Mouse (Mus musculus) limb, embryonic 11.5 days (tissue): ENCODE results near the gene Klhl42. TPM values are rescaled to one million over a fixed set of nuclear protein-coding genes. Genes with fewer than 3 reads are reported as not detected.
A peak's percentile ranks its signal among the peaks of the same experiment; 100 is the strongest.

Source experiments
- ATAC-seq: fragments of 200-750 bp; cut with Nextera tagmentation; 2 replicates; pipeline ENCODE4 v1.8.0; 2017; ENCODE audit warnings: low read depth; ENCODE audit not compliant: insufficient number of reproducible peaks, low FRiP score, low TSS enrichment
- DNase-seq: peaks from one replicate; pipeline ENCODE4 v3.0.0-alpha.2; 2015; ENCODE audit warnings: low spot score
- H3K27ac ChIP-seq: fragments of 300-500 bp; sonication (generic); replicated peaks from 2 replicates; pipeline ENCODE4 v1.5.1; 2014; ENCODE audit warnings: low read depth, mild to moderate bottlenecking, low read length
- H3K27me3 ChIP-seq: fragments of 300-500 bp; sonication (generic); 2 replicates; pipeline ENCODE4 v1.6.1; 2014; ENCODE audit warnings: mild to moderate bottlenecking, low read length, mixed read lengths; ENCODE audit not compliant: control insufficient read depth, insufficient read depth
- H3K36me3 ChIP-seq: fragments of 300-500 bp; sonication (generic); 2 replicates; pipeline ENCODE4 v1.6.1; 2014; ENCODE audit warnings: mild to moderate bottlenecking, low read length, moderate library complexity, mixed read lengths; ENCODE audit not compliant: control insufficient read depth, insufficient read depth
- H3K4me1 ChIP-seq: fragments of 300-500 bp; sonication (generic); 2 replicates; pipeline ENCODE4 v1.6.1; 2014; ENCODE audit warnings: low read length, mixed read lengths; ENCODE audit not compliant: control insufficient read depth, insufficient read depth
- H3K4me2 ChIP-seq: fragments of 300-500 bp; sonication (generic); 2 replicates; pipeline ENCODE4 v1.6.1; 2014; ENCODE audit warnings: low read depth, mild to moderate bottlenecking, moderate library complexity; ENCODE audit not compliant: severe bottlenecking
- H3K4me3 ChIP-seq: fragments of 300-500 bp; sonication (generic); 2 replicates; pipeline ENCODE4 v1.5.1; 2014; ENCODE audit warnings: low read depth, low read length
- H3K9ac ChIP-seq: fragments of 300-500 bp; sonication (generic); 2 replicates; pipeline ENCODE4 v1.6.1; 2014; ENCODE audit warnings: mild to moderate bottlenecking, low read length
- H3K9me3 ChIP-seq: fragments of 300-500 bp; sonication (generic); 2 replicates; pipeline ENCODE4 v1.6.1; 2016; ENCODE audit warnings: low read length; ENCODE audit not compliant: control insufficient read depth
- WGBS: fragments of 180-500 bp; shearing (Covaris S2); extraction: QIAGEN DNeasy Blood & Tissue Kit; methylation state at CpG from one replicate; pipeline ENCODE4 v1.1.7; 2014; 5-methylcytosine and 5-hydroxymethylcytosine counted together
- polyA plus RNA-seq: library from polyadenylated mRNA; unstranded; fragments of >200 nt; fragmentation: Nextera tagmentation; extraction: Ambion mirVana; gene quantifications from 2 replicates; pipeline ENCODE4 v1.2.1, GENCODE M21; 2014

The Klhl42 gene
- polyA plus RNA-seq, result 10.2 and 10.6 TPM in 2 replicates

GRCm38 (mm10) chr6:147091136-147092120 lies at the start of gene Klhl42:
Gene Klhl42 (plus strand): TSS chr6:147091379.
- peak within 1 kb of the TSS; percentile 53 for H3K27ac ChIP-seq
- H3K4me1 ChIP-seq, result peaks cover 14% of the 10 kb centered on the region
- no peaks in the 10 kb centered on the region for H3K36me3 ChIP-seq
- WGBS, result under 1% methylated on average over 99 of the region's 99 CpGs
- peak within 1 kb of the TSS; percentile 93 for H3K4me2 ChIP-seq
- no peaks in the 10 kb centered on the region for H3K9me3 ChIP-seq
- H3K4me3 ChIP-seq, result peak within 1 kb of the TSS; percentile 61
- H3K9ac ChIP-seq, result peak within 1 kb of the TSS; percentile 90
- H3K27me3 ChIP-seq, result no peaks in the 10 kb centered on the region
- peak; percentile 79 for DNase-seq
- peak; percentile 86 for ATAC-seq

- Histone ChIP-seq H3K27ac (peak within 1 kb of the TSS; percentile 38; the same call in 1 of the 2 replicates), H3K27me3 (no peaks in the 10 kb centered on the region), H3K4me2 (peak within 1 kb of the TSS; percentile 46), H3K9ac (peak within 1 kb of the TSS; percentile 91), H3K9me3 (no peaks in the 10 kb centered on the region), H3K4me1 (peaks cover 7% of the 10 kb centered on the region), H3K36me3 (no peaks in the 10 kb centered on the region), H3K4me3 (peak within 1 kb of the TSS; percentile 77)
- peak; percentile 96 for DNase-seq
- peak; percentile 98 for ATAC-seq
- WGBS, result 4% methylated on average over 63 of the region's 66 CpGs
Observed at GRCm38 (mm10) chr6:147042291-147043290, 48.6 kb upstream of the Klhl42 start, which contains the start of gene Mrps35. Gene Mrps35 (plus strand): TSS chr6:147042764.

DNA sequence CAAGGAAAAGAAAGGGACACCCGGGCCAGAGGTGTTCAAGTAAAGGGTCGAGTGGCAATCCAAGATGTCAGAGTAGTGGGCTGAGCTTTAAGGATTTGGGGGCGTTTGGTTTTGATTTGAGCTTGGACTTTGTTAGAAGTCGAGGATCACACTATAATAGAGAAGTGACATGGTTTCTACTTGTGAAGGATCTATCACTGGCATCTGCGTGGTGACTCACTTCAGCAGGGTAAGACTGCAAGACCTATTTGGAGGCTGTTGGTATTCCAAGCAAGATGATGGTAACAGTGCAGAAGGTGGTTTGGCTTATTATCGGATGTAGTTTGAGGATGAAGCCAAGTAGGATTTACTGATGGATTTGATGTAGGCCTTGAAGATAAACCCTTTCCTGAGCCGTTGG lies 47.5 kb upstream of the Klhl42 start:
- Histone ChIP-seq H3K4me3 (peak overlapping the region; percentile 77), H3K27ac (no peak overlapping the region), H3K4me1 (peaks cover 7% of the 10 kb centered on the region), H3K27me3 (no peaks in the 10 kb centered on the region), H3K4me2 (peak overlapping the region; percentile 46), H3K9ac (peak overlapping the region; percentile 91), H3K36me3 (peaks cover 5% of the 10 kb centered on the region), H3K9me3 (no peaks in the 10 kb centered on the region)
- DNase-seq (no peak), ATAC-seq (no peak)
- 55% methylated on average over 7 of the region's 7 CpGs for WGBS

GRCm38 (mm10) chr6:147049239-147049805 lies 41.9 kb upstream of the Klhl42 start:
- Histone ChIP-seq H3K4me2 (no peak overlapping the region), H3K4me3 (no peak overlapping the region), H3K4me1 (no peaks in the 10 kb centered on the region), H3K36me3 (peaks cover 10% of the 10 kb centered on the region), H3K9ac (no peak overlapping the region), H3K27ac (no peak overlapping the region), H3K27me3 (no peaks in the 10 kb centered on the region), H3K9me3 (no peaks in the 10 kb centered on the region)
- DNase-seq (no peak), ATAC-seq (no peak)
- WGBS, result 95% methylated on average over 13 of the region's 13 CpGs

- H3K9ac ChIP-seq, result no peak overlapping the region
- no peak overlapping the region for H3K27ac ChIP-seq
- peaks cover 15% of the 10 kb centered on the region for H3K36me3 ChIP-seq
- H3K4me3 ChIP-seq, result no peak overlapping the region
- H3K9me3 ChIP-seq, result no peaks in the 10 kb centered on the region
- no peaks in the 10 kb centered on the region for H3K4me1 ChIP-seq
- DNase-seq (no peak), ATAC-seq (no peak)
- no peak overlapping the region for H3K4me2 ChIP-seq
- no peaks in the 10 kb centered on the region for H3K27me3 ChIP-seq
- WGBS, result 95% methylated on average over 8 of the region's 8 CpGs
Observed at GRCm38 (mm10) chr6:147051666-147052065, 39.5 kb upstream of the Klhl42 start.

- no peaks in the 10 kb centered on the region for H3K4me1 ChIP-seq
- WGBS, result 94% methylated on average over 9 of the region's 9 CpGs
- no peak overlapping the region for H3K4me3 ChIP-seq
- no peaks in the 10 kb centered on the region for H3K9me3 ChIP-seq
- no peak overlapping the region for H3K9ac ChIP-seq
- ATAC-seq (no peak), DNase-seq (no peak)
- no peak overlapping the region for H3K27ac ChIP-seq
- H3K36me3 ChIP-seq, result peaks cover 15% of the 10 kb centered on the region
- no peaks in the 10 kb centered on the region for H3K27me3 ChIP-seq
- H3K4me2 ChIP-seq, result no peak overlapping the region
Observed at GRCm38 (mm10) chr6:147052440-147052839, 38.7 kb upstream of the Klhl42 start.

- Histone ChIP-seq H3K27me3 (no peaks in the 10 kb centered on the region), H3K4me3 (no peak overlapping the region), H3K4me1 (no peaks in the 10 kb centered on the region), H3K9me3 (no peaks in the 10 kb centered on the region), H3K4me2 (no peak overlapping the region), H3K36me3 (peaks cover 8% of the 10 kb centered on the region), H3K9ac (no peak overlapping the region), H3K27ac (no peak overlapping the region)
- WGBS, result 93% methylated on average over 19 of the region's 19 CpGs
- no peak for ATAC-seq
- no peak for DNase-seq
Observed at GRCm38 (mm10) chr6:147053785-147054646, 37.2 kb upstream of the Klhl42 start.
